Mouse (Mus musculus): ENCODE results near the gene Ltc4s.

Ltc4s gene

DNA sequence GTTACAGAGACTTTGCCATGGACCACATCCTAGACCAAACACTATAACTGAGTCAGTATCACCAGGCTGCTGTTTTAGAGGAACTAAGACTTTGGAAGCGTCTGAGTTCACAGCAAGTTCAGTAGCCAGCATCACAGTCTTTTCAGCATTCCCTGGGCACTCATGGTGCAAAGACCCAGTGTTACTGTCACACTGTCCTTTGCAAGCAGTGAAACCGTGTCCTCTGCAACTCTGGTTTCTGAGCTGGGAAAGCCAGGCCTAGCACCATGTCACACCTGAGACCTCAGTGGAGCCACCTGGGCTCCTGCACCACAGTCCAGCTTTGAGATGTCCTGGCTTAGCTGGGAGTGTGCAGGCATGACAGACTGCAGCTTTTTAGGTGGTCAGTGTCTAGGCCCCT, 39.5 kb downstream of the Ltc4s start:
- DNase-seq (ENCODE audit: low spot score), result no peak

- DNase-seq (ENCODE audit: low spot score), result no peak
Observed at GRCm38 (mm10) chr11:50198219-50198846, 40.1 kb downstream of the Ltc4s start.

GRCm38 (mm10) chr11:50197500-50197899, 40.9 kb downstream of the Ltc4s start:
- no peak for DNase-seq (ENCODE audit: low spot score)

GRCm38 (mm10) chr11:50194793-50195192, 43.6 kb downstream of the Ltc4s start:
- peak; percentile 83 for DNase-seq (ENCODE audit: low spot score)

DNA sequence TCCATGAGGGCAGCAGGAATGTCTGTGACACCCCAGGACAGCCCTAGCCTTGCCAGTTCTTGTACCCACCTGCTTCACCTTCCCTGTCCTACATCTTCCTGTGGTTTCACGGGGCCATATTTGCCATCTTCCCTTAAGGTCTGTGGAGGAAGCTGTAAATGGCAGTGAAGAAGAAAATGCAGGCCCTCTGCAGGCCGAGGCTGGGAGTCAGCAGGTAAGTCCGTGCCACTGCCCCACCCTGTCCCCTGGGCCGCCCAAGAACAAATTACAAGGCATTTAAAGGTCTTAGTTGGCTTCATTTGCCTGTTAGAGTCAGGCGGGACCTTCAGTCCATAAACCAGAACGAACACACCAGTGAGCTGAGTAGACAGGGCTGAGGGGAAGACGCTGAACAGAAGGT, 44.3 kb downstream of the Ltc4s start:
- no peak for DNase-seq (ENCODE audit: low spot score)

GRCm38 (mm10) chr11:50192278-50192677, 46.1 kb downstream of the Ltc4s start:
- DNase-seq (ENCODE audit: low spot score), result no peak

- no peak for DNase-seq (ENCODE audit: low spot score)
Observed at GRCm38 (mm10) chr11:50190362-50190761, 48.1 kb downstream of the Ltc4s start.

DNA sequence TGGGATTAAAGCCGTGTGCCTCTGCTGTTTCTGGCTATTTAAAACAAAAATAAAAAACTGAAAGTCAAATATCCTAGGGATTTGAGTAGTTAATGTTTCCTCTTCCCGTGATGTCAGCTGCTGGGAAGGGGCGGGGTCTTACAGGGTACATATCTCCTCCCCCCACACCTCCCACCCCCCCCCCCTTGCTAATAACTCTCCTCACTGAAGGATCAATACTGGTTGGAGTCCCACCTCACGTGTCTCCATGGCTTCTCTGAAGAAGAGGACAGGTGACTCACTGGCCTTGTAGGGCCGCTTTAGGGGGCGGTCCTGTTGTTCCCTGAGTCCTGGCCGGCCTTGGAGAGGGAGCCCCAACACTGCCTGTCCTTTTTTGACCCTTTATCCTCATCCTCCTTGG, 49.7 kb downstream of the Ltc4s start:
- no peak for DNase-seq (ENCODE audit: low spot score)
